Mouse (Mus musculus) kidney, adult 2 months (tissue): ENCODE measurements at regions not wholly inside any gene's neighbourhood (a gene's known extent, or its start where the extent isn't known, plus 50 kb on each side); places are given as distances from the start of the nearest gene placed in this dataset.
A peak's percentile ranks its signal among the peaks of the same experiment; 100 is the strongest.

Experiments
- CTCF ChIP-seq: fragments of 200-500 bp; conservative IDR thresholded peaks from 2 replicates; pipeline ENCODE4 v1.5.1; 2011; ENCODE audit warnings: low read depth, mild to moderate bottlenecking, control low read depth, low read length, moderate library complexity, mixed read lengths; ENCODE audit not compliant: insufficient read depth, insufficient read length
- POLR2A ChIP-seq: fragments of 200-500 bp; IDR thresholded peaks from one replicate; pipeline ENCODE4 v1.6.1; 2011; ENCODE audit warnings: low read depth, low read length, control low read depth

DNA sequence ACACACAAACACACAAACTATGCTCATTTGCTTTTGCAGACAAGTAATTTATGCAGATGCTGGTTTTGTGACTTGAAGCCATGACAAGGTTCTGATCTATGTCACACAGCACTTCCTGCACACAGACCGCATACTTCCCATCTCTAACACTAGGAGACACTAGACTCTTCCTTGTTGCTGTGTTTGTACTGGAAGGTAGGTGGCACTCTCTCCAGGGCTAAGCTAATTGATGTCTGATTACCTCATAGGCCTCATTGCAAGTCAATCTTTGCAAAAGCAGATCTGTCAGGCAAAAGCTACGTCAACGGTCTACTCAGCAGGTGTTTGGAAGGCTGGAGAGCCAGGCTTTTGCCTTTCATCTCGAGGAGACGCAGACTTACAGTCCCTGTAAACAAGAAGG is 118.3 kb upstream of the Ranbp3l start:
- TF ChIP-seq CTCF (0 out of 2 replicates have a peak, but pooled peaks have one; percentile 29), POLR2A (no peak)
